In the genomic region with DNA sequence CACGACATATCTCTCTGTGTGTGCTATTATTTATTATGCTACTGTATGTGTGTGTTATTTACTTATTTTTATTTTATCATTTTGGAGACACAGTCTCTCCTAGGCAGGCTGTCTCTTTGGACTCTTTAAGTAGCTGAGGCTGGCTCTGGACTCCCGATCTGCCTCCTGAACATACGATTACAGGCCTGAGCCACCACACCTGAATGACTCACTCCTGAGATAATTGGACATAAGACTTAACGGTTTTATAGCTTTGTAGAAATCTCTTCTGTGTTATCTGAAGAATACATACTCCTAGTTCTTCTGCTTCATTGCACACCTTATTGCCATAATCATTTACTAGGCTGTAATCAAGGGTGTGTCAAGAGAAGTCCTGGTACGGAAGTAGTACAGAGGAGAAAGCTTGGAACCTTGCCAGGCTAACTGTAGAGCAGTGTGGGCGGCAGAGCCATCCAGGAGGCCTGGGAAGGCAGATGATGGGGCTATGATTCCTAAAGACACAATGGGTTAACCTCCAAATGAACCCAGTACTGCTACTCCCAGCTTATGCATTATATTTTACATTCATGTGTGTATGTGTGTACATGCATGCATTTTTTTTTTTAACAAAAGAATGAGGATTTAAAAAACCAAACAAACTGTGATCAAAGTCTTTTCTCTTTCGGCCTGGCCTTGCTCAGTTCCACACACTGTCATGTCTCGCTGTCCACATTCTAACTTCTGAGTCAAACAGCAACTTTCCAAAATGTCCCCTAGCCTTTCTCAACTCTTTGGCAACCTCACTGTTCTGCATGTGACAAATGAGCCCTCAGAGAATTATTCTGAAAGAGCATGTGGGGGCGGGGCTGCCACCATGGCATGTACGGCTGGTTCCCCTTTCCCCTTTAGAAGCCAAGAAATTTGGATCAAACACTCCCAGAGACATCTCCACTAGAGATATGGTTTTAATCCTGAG, we compare ENCODE assay signal across 9 mouse cellular contexts. TPM values are rescaled to one million over a fixed set of nuclear protein-coding genes. Genes with fewer than 3 reads are reported as not detected.
A peak's percentile ranks its signal among the peaks of the same experiment; 100 is the strongest.
DNase-seq lines count a peak whose midpoint lies in the region; ATAC-seq and TF ChIP-seq lines count a peak whose summit lies in the region.
"Had no signal": no experiment of that assay in that cellular context is flagged by ENCODE, and none has a peak within 500 bp of the region (broad histone marks: within the 10 kb centered on the region; RNA-seq: fewer than 3 reads in every experiment).

No protein-coding gene starts in this region.

- peaks cover 39% of the 10 kb centered on the region for H3K4me1 ChIP-seq in kidney, postnatal 0 days (replicated peaks; ENCODE audit: insufficient read depth, low read length)
- peaks cover 65% of the 10 kb centered on the region for H3K4me1 ChIP-seq in bone marrow macrophage, adult 2 months (ENCODE audit: control insufficient read depth, insufficient read depth, low read length)
- H3K4me1 ChIP-seq in liver, embryonic 12.5 days, result peaks cover 63% of the 10 kb centered on the region
- peaks cover 43% of the 10 kb centered on the region for H3K4me1 ChIP-seq in hindbrain, embryonic 13.5 days (replicated peaks)

- DNase-seq in kidney, postnatal 0 days (ENCODE audit: low spot score), result peak; percentile 67
- no peak for DNase-seq in kidney, adult 18-20 months
- peak; percentile 17 for DNase-seq in splenic B cell, adult 2 months (ENCODE audit: low read depth, low spot score)
- no peak for DNase-seq in urinary bladder, postnatal 10 days (ENCODE audit: low spot score)
- no peak for DNase-seq in testis, postnatal 10 days (ENCODE audit: low spot score)

- H3K27me3 ChIP-seq in kidney, postnatal 0 days (ENCODE audit: insufficient read depth, low read length), result no peaks in the 10 kb centered on the region
- peaks cover 9% of the 10 kb centered on the region; the same call in 1 of the 2 replicates for H3K27me3 ChIP-seq in liver, embryonic 12.5 days (replicated peaks)
- H3K27me3 ChIP-seq in splenic B cell, adult 2 months (ENCODE audit: control insufficient read depth, insufficient read depth, low read length, poor library complexity, severe bottlenecking), result no peaks in the 10 kb centered on the region
- H3K27me3 ChIP-seq in hindbrain, embryonic 13.5 days, result no peaks in the 10 kb centered on the region
- H3K27me3 ChIP-seq: forebrain, embryonic 12.5 days had no signal

- H3K36me3 ChIP-seq in kidney, postnatal 0 days (ENCODE audit: insufficient read depth, low read length), result no peaks in the 10 kb centered on the region
- H3K36me3 ChIP-seq in liver, embryonic 12.5 days, result 0 out of 2 replicates have a peak, but pooled peaks cover 6% of the 10 kb centered on the region
- no peaks in the 10 kb centered on the region for H3K36me3 ChIP-seq in splenic B cell, adult 2 months (ENCODE audit: control insufficient read depth, insufficient read depth, low read length, poor library complexity, severe bottlenecking)
- H3K36me3 ChIP-seq in hindbrain, embryonic 13.5 days, result peaks cover 8% of the 10 kb centered on the region; the same call in 1 of the 2 replicates

- 48% methylated on average over 10 of the region's 10 CpGs for WGBS in kidney, postnatal 0 days
- 50% methylated on average over 10 of the region's 10 CpGs for WGBS in liver, embryonic 12.5 days (ENCODE audit: insufficient replicate concordance)
- WGBS in hindbrain, embryonic 13.5 days, result 65% methylated on average over 10 of the region's 10 CpGs

- no peak overlapping the region for H3K9ac ChIP-seq in kidney, postnatal 0 days (ENCODE audit: low read depth, low read length)
- no peak overlapping the region for H3K9ac ChIP-seq in liver, embryonic 12.5 days
- no peak overlapping the region for H3K9ac ChIP-seq in hindbrain, embryonic 13.5 days
- H3K9ac ChIP-seq: forebrain, embryonic 12.5 days had no signal

- no peak for TF ChIP-seq POLR2A in bone marrow macrophage, adult 2 months (IDR thresholded peaks at IDR 0.05; ENCODE audit: borderline replicate concordance, low read depth, low read length)

- ATAC-seq in kidney, postnatal 0 days (replicated peaks; ENCODE audit: low FRiP score, low read depth), result no peak
- no peak for ATAC-seq in liver, embryonic 12.5 days
- no peak for ATAC-seq in hindbrain, embryonic 13.5 days (ENCODE audit: low FRiP score)

- no peaks in the 10 kb centered on the region for H3K9me3 ChIP-seq in kidney, postnatal 0 days (replicated peaks; ENCODE audit: low read length)
- no peaks in the 10 kb centered on the region for H3K9me3 ChIP-seq in liver, embryonic 12.5 days (replicated peaks)
- no peaks in the 10 kb centered on the region for H3K9me3 ChIP-seq in hindbrain, embryonic 13.5 days
- H3K9me3 ChIP-seq: forebrain, embryonic 12.5 days had no signal

- H3K27ac ChIP-seq in kidney, postnatal 0 days, result no peak overlapping the region
- peak overlapping the region; percentile 91 for H3K27ac ChIP-seq in bone marrow macrophage, adult 2 months (ENCODE audit: insufficient read depth, low read depth, low read length)
- H3K27ac ChIP-seq in liver, embryonic 12.5 days, result peak overlapping the region; percentile 40; the same call in 1 of the 2 replicates
- H3K27ac ChIP-seq in hindbrain, embryonic 13.5 days, result no peak overlapping the region
- H3K27ac ChIP-seq: forebrain, embryonic 12.5 days had no signal

- no peak overlapping the region for H3K4me3 ChIP-seq in kidney, postnatal 0 days (replicated peaks; ENCODE audit: low read depth, low read length)
- H3K4me3 ChIP-seq in bone marrow macrophage, adult 2 months (ENCODE audit: insufficient read depth, low read length), result no peak overlapping the region
- H3K4me3 ChIP-seq in liver, embryonic 12.5 days, result no peak overlapping the region
- H3K4me3 ChIP-seq in hindbrain, embryonic 13.5 days, result no peak overlapping the region
- H3K4me3 ChIP-seq: forebrain, embryonic 12.5 days had no signal

- H3K4me2 ChIP-seq in kidney, postnatal 0 days (ENCODE audit: low read length), result no peak overlapping the region
- H3K4me2 ChIP-seq in liver, embryonic 12.5 days, result no peak overlapping the region
- no peak overlapping the region for H3K4me2 ChIP-seq in hindbrain, embryonic 13.5 days
- H3K4me2 ChIP-seq: forebrain, embryonic 12.5 days had no signal

- no peak for TF ChIP-seq CTCF in kidney, postnatal 0 days (IDR thresholded peaks at IDR 0.05; ENCODE audit: low read depth)
- TF ChIP-seq CTCF in bone marrow macrophage, adult 2 months (IDR thresholded peaks at IDR 0.05; ENCODE audit: low read depth, low read length), result no peak

RNA-seq across cellular contexts. Expression of a gene that starts 4.2 kb away (rescaled TPM):
- polyA plus RNA-seq in kidney, postnatal 0 days (2015; fragmentation: Nextera tagmentation; extraction: Ambion mirVana), result 35.2 and 39.6 TPM in 2 replicates
- 64.0 and 73.0 TPM in 2 replicates for polyA plus RNA-seq in bone marrow macrophage, adult 2 months (2012; ENCODE audit: insufficient read depth, insufficient read length, missing spikeins)
- polyA plus RNA-seq in liver, embryonic 12.5 days (2016; fragmentation: Nextera tagmentation; extraction: Ambion mirVana), result 14.7 and 14.8 TPM in 2 replicates
- polyA plus RNA-seq in hindbrain, embryonic 13.5 days (2015; fragmentation: Nextera tagmentation; extraction: Ambion mirVana), result 28.7 and 31.2 TPM in 2 replicates

Comparison
In these comparisons a context has a peak if more than half of its experiments do, and no peak if none do; other contexts are left out.
1. DNase-seq: peak in kidney, postnatal 0 days (single experiment) and splenic B cell, adult 2 months (single experiment); none in kidney, adult 18-20 months (single experiment), urinary bladder, postnatal 10 days (single experiment) and testis, postnatal 10 days (single experiment).
2. H3K27ac ChIP-seq: peak in bone marrow macrophage, adult 2 months (single experiment) and liver, embryonic 12.5 days (single experiment); none in kidney, postnatal 0 days (single experiment) and hindbrain, embryonic 13.5 days (single experiment).